Mouse (Mus musculus): ENCODE results near the gene Stradb. TPM values are rescaled to one million over a fixed set of nuclear protein-coding genes. Genes with fewer than 3 reads are reported as not detected.
A peak's percentile ranks its signal among the peaks of the same experiment; 100 is the strongest.
"Not testable (repeated sequence)": the region's sequence is repeated elsewhere in the genome, so short reads cannot be mapped to it uniquely, and the experiment has no call there.

Gene Stradb
- 28.6 and 30.6 TPM in 2 replicates for polyA plus RNA-seq (2015; fragmentation: Nextera tagmentation; extraction: Ambion mirVana)

DNA sequence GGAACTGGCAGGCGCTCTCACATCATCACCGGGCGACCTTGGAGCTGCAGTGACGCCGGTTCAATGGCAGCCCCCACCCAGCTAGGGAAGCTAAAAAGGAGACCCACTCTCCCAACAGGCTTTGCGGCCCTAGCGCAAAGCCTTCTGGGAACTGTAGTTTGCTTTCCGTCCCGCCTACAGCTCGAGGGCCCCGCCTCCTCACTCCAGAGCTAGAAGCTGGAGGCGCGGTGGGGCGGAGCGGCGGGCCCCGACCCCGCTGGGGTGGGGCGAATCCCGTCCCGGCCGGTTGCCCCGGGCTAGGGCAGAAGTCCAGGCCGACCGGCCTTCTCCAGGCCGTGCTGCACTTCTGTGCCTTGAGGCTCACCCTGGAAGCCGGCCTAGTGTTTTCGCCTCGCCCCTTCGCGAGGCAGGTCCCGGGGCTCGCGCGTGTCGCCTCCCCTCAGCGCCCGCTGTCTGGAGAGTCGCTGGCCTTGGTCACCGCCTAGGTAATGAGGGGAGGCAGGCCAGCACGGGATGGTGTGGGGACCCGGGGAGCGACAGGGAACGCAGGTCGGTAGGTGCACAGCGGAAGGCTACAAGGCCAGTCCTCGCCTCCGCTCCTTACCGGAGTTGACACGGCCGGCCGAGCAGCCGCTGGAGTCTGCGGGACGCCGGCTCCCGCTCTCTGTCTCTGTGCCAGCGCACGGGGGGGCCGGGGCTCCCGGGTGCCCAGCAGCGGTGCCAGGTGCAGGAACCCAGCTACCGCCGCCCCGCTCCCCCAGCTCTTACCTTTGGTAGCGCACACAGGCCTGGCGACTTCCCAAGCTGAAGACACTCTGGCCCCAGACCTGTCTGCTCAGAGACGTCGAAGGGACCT lies at the start of gene Stradb, which contains the start of gene Trak2:
Stradb (plus strand) TSS at position 157 of the 856 bp plus-strand sequence.
Trak2 (minus strand) TSS at position 65 of the 856 bp plus-strand sequence.
- DNase-seq (ENCODE audit: low spot score), result peak; percentile 98

DNA sequence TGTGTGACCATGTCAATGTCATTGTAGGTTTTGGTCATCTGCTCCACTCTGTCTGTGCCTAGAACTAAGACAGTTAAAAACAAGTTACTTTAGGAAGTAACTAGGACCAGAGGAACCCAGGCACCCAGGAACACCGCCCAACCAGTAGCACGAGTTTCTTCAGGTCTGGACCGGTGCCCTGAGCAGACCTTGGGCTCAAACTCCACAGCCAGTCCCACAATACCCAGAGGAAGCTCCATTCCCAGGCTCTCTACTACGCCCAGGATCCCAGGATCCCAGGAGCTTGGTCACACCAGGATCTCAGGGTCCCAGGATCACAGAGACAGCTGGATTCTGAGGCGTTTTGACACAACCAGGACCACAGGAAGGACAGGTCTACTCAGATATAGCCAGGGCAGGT lies 46.7 kb upstream of the Stradb start:
- no peak for DNase-seq (ENCODE audit: low spot score)

DNA sequence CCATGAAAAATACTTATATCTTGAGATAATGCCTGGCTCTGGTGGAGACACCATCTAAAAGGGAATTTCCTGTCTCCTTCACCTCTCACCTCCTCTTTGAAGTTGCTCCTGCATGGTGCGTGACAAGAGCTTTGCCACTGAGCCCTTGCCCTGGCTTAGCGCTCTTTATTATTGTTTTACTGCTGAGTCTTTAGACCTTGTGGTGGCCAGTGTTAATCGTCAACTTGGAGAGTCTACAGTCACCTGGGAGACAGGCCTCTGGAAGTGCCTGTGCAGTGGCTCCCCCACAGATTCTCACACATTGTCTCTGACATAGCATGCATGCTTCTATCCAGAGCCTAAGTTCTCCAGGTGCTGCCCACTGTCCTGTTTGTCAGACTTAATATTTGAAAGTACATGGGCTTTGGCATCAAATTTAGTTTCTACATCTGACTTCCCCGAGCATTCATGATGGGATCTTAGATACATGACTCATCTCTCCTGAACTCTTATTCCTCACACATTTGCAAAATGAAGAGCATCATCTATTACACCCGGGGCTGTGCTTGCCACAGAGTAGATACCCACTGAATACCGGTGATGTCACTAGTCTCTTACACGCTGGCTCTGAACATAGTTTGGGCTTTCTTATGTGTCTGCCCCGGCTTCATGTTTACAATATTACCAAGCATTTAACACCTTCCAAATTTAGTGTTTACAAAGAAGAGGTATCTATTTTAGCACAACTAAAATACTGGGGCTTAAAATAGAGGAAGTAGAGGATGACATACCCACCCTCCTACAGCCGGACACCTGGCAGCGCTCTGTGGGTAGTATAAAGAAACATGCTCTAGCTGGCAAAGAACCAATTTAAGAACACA lies 36.3 kb upstream of the Stradb start:
- DNase-seq (ENCODE audit: low spot score), result no peak

DNA sequence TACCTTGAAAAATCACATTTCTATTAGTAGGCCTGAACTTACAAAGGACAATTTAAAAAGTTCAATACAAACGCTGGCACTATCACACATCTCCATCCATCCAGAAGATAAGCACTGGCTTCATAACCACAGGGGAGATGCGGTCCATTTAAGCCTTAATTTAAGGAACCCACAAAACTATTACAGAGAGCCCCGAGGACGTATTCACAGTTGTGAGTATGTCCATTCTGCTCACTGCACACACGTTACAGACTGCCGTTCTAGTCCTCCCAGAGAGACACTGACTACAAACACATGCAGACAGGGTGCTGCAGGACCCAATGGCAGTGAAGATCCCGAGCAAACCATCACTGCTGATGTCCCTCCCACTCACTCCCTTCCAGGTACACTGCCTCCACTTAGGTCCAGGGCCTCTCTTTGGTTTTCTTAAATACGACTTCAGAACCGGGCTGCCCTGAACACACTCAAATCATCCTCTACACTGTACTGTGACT lies 35.7 kb upstream of the Stradb start:
- DNase-seq (ENCODE audit: low spot score), result no peak

DNA sequence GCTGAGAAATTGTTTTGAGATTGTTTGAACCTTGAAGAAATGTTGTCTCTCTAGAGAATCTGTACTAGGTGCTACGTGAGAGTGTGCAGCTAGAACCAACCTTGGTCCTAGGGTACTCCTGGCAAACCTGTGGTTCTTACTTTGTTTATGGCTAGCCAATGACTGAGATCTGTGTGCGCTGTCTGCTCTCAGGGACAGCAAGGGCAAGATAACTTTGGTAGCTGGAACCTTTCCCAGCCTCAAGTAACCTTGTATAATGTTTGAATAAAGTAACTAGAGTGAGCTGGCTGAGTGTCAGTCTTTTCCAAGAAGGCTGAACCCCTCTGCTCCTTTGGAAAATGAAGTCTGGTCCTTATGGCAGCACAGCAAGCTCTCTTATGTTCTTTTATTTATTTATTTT lies 27.8 kb upstream of the Stradb start:
- no peak for DNase-seq (ENCODE audit: low spot score)

DNA sequence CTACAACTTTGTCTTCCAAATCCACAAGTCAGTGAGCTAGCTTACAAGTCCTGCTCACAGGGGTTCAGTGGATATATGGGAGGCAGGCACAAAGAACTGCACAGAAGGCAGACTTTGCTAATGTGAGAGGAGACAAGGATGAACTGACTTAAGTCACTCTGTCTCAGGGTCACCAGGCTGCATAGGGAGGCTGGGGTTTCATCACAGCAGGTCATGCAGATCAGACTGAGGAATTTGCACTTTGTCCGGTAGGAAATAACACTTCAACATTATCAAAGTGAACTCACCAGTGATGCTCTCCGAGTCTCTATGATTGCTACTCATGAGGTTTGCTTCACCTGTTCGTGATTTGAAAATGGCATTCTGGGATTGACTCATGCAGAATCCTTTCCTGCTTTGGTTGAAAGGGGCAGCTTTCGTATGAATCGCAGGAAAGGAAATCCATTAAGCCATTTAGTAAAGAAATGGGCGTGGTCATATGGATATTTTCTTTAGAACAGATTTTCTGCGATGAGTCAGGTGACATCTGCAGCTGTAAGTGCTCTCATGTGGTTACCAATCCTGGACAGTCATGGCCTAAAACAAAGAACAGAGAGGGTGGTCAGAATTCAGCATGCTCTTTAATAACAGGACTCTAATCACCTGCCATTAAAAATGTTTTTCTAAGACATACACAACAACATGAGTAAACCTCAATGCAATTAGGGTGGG lies 27.2 kb upstream of the Stradb start:
- DNase-seq (ENCODE audit: low spot score), result no peak

DNA sequence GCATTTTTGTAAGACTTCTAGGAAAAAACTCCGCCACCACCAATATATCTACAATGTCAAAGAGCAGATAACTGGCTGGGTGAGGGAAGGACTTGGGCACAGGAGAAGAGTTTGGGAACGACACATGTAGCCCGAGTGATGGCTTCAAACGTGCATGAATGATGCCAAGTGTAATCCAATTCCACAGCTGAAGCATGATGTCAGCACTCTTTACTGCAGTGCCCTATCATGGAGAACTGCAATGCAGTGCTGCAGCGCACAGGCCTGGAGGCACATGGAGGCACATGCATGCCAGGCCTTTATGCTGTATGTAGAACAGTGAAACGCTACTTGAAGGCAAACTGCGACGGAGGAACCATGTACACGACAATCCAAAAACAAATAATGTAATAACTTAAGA lies 26.6 kb upstream of the Stradb start:
- DNase-seq (ENCODE audit: low spot score), result no peak

DNA sequence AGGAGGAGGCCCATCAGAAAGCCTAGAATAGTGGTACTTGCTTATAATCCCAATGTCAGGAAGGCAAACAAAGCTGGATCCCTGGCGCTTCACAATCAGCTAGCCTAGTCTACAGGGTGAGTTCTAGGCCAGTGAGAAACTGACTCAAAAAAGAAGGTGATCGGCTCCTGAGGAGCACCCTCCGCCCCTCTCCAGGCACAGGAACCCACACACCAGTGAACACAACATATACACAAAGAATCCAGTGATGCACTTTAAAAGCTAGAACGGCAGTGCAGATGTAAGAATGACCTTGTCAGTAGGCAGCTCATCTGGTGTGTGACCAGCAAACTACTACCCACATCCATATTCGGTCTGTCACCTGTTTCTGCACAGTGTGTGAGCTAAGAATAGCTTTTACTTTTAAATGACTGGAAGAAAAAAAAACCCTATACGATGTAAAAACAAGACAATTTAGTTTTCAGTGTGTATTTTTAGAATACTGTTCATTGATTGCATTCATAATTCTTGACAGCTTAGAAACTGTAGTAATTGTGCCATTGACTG lies 23.7 kb upstream of the Stradb start:
- DNase-seq (ENCODE audit: low spot score), result no peak

DNA sequence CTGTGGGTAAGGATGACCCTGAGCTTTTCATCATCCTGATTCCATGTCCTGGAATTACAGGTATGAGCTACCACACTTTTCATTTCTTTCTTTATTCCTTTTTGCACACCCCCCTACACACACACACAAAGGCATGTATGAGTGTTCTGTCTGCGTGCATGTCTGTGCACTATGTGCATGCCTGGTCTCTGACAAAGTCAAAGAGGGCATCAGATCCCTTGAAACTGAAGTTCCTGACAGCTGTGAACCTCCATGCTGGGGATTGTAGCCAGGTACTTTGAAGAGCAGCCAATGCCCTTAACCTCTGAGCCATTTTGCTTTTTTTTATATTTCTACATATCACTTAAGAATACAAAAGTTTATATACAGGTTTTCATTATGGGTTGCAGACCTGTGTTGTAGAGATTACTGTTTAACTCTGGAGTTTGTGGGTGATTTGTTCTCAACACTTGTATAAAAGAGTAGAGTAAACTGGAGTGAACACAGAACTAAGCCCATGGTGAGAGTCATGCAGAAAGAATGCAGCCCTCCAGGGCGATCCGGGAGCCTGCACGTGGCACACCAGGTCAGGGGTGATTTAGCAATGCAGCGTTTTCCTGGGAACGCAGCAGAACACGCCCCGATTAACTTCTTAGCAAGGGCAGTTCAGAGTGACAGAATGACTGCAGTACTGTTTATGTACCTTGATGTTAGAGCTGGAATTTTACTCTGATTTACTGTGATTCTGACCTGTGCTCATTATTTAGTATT lies 22.2 kb upstream of the Stradb start:
- no peak for DNase-seq (ENCODE audit: low spot score)

DNA sequence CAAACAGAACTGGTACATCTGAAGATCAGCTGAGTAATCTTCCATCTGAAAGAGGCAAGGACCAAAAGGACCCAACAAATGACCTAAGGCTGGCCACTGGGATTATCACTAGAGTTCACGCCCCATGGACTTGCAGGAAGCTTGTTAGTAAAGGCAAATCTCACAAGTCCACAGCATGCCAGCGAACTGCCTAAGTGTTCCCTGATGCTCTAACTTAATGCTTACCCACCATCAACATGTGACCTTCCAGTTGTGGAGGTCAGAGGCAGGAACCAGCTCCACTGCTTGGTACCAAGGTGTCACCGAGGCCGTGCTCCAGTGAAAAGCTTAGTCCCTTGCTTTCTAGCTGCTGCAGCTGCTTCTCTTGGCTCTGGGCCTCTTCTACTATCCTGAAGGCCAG lies 21.5 kb upstream of the Stradb start:
- no peak for DNase-seq (ENCODE audit: low spot score)

DNA sequence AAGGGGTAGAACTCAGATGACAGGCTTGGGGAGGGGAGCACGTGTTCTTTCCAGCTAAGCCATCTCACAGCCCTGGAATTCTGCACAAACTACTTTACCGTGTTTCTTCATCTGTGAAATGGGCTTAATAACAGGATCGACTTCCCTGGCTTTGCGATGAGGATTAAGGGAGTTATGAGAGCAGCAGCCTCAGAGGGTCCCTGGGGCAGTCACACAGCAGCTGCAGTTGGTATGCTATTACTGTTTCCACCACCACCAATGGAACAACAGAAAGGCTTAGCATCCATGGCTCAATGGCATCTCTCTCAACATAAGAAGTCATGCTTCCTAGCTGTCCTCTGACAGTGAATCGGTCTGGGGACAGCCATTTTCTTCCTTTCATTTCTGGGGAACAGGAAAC lies 20.8 kb upstream of the Stradb start:
- DNase-seq (ENCODE audit: low spot score), result no peak

DNA sequence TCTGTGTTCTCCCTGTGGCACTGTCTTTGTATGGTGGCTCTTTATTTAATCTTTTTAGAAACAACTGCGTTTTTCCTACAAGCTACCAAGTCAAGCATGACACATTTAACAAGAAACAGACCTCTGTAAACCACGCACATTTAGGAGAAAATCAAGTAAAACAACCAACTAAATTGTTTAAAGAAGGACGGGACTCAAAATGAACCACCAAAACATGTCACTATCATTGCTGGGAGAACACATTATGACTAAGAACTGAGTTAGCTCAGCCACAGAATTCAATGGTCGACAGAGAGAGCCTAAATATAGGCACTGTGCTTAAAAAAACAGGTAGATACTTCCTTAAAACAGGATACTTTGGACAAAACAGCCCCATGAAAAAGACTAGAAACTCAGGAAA lies 20.3 kb upstream of the Stradb start:
- DNase-seq (ENCODE audit: low spot score), result no peak

DNA sequence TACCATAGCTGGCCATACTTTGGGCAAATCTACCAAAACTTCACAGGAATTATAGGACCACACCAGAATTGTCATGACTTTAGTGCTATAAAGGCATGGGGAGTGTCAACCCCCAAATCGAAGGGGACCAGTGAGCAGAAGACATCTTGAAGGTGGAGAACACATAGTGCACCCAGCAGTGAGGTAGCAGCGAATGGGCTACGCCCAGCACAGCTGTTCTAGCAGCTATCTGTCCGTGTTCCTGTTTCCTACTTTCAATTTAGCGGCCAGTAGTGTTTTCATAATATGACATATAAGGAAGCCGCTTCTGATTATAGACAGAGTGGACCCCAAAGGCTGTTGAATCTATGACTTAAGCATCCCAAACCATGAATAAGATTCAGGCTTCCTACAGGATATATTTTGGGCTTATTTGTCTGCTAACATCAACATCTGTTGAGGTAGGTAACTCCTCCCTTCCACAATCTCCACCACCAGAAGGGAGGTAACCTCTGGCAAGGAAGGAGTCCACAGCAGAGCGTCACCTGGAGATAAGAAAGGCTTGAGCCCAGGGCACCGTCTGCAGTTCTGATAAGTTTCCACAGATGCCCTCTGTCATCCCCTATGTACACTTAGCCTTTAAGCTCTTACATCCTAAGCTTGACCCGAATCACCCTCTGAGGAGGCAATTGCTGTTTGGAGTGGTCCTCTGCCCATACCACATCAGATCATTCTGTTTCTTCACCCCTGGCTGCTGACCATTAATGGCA lies 19.5 kb upstream of the Stradb start:
- peak; percentile 43 for DNase-seq (ENCODE audit: low spot score)

DNA sequence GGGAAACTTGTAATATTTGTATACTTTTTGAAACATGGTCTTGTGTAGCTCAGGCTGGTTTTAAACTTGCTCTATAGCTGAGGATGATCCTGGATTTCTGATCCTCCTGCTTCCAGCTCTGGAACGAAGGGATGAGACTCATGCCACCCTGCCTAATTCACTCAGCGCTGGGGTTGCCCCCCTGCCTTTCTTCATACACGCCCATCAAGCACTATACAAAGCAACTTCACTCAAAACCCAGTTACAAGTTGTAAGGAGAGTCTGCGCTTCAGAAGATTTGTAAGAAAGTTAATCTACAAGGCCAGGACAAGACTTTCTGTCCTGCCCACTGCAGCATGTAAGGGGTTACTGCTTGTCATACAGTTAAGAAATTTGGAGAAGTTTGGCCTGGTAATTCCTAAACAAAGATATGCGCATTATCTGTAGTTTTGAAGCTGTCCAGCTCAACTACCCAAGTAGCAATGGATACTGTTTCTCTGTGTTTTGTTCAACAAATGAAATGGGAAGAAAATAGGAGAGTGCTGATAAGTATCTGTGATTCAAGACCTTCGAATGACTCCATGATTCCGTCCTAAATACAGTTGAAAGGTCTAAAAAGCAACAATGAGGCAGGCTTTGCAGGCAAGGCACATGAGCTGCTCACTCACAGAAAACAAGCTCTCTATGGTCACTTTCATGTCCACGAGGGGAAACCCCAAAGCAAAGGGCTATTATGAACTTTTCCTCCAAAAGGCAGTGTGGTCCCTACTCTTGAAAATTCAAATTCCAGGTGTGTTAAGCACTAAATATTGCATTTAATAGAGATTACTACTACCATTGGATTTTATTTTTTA lies 18.5 kb upstream of the Stradb start:
- no peak for DNase-seq (ENCODE audit: low spot score)

DNA sequence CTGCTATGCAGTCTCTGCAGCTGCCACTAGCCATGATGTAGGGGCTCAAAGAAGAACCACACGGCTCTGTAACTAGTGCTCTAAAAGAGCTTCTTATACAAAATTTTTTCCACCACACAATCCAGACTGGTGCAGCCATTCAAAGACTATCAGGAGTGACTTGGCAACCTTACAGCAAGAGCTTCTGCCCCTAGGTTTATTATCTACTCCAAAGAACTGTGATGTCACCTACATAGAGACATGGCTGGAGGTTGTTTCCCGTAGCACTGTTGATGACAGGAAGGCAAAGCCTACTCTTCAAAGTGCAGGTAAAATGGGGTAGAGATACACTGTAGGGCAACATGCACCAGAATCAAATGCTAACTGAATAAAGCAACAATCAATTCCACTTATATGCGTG lies 17.6 kb upstream of the Stradb start:
- DNase-seq (ENCODE audit: low spot score), result peak; percentile 56

DNA sequence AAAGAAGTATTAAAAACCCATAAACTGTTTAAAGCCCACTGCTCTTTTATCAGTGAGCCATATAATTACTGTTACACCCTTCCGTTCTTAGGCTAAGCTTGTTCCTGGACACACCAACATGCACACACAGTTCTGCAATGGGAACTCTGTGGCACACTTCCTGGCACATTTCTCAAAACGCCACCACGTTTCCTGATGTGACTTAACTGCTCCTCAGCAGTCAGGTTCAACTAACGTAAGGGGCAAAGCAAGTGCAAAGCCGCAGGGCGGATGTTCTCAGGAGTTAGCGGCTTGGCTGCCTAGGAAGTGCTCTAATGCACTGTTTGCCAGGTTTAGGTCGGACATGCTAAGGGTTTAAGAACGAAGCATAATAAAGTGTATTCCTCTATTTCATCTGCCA lies 17.1 kb upstream of the Stradb start:
- DNase-seq (ENCODE audit: low spot score), result peak; percentile 82

DNA sequence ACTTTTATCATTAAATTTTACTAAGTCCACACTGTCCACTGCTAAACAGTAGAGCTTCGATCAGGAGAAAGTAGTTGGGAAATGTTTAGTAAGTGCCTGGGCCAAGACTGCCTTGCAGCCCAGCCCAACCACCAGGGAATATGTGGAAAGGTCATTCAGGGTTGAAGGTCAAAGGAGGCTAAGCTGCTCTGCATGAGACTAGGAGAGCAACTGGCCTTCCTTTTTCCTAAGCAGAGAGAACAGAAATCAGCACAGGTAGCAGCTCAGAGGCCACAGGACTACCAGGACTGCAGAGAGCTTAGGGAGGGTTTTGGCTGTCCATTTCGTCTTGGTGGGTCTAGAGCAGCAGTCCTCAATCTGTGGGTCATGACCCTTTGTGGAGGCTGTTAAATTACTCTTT lies 15.4 kb upstream of the Stradb start:
- no peak for DNase-seq (ENCODE audit: low spot score)

DNA sequence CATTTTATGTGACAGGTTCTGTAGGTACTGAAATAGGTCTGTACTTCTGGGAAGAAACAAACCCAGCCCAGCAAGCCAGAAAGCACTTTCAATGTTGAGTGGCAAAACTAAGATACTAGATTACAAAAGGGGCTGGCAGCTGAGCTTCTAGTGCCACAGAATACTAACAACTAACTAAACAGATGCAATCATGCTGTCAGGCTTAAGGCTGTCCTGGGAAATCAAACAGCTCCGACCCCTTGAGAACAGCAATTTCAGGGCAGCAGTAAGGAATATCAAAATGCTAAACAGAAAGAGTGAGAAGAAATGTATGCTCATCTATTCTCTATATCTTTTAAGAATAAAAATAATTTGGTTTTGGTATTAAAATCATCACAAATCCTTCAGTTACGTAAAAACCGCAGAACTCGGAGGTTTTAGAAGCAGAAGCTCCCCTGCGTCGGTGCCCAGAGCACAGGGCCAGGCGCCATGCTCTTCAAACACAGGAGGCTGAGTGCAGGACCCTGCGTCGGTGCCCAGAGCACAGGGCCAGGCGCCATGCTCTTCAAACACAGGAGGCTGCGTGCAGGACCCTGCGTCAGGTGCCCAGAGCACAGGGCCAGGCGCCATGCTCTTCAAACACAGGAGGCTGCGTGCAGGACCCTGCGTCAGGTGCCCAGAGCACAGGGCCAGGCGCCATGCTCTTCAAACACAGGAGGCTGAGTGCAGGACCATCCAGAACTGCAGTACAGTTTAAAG lies 14.4 kb upstream of the Stradb start:
- DNase-seq (ENCODE audit: low spot score), result not testable (repeated sequence)
